9 mouse cellular contexts compared by ENCODE assay signal in genomic region chr4:150757291-150757741, GRCm38 (mm10).
A peak's percentile ranks its signal among the peaks of the same experiment; 100 is the strongest.
DNase-seq lines count a peak whose midpoint lies in the region; ATAC-seq and TF ChIP-seq lines count a peak whose summit lies in the region.
"Had no signal": no experiment of that assay in that cellular context is flagged by ENCODE, and none has a peak within 500 bp of the region (broad histone marks: within the 10 kb centered on the region; RNA-seq: fewer than 3 reads in every experiment).

No protein-coding gene starts in this region.

- no peak overlapping the region for H3K4me2 ChIP-seq in hindbrain, embryonic 15.5 days

- no peaks in the 10 kb centered on the region for H3K36me3 ChIP-seq in heart, adult 2 months (ENCODE audit: control insufficient read depth, insufficient read depth, low read length)
- H3K36me3 ChIP-seq in hindbrain, embryonic 15.5 days = no peaks in the 10 kb centered on the region

- 74% methylated on average over 10 of the region's 10 CpGs for WGBS in heart, adult 2 months
- 66% methylated on average over 10 of the region's 10 CpGs for WGBS in hindbrain, embryonic 15.5 days

- no peaks in the 10 kb centered on the region for H3K79me2 ChIP-seq in heart, adult 2 months (replicated peaks; ENCODE audit: control insufficient read depth, insufficient read depth, low read length)

- intact Hi-C loops in heart, adult 2 months (cut with DNase I) = no loop called here

- TF ChIP-seq EP300 in heart, adult 2 months (IDR thresholded peaks at IDR 0.05; ENCODE audit: insufficient read depth, low read depth, low read length) = no peak

- no peaks in the 10 kb centered on the region; the same call in 1 of the 2 replicates for H3K4me1 ChIP-seq in heart, adult 2 months (ENCODE audit: control insufficient read depth, insufficient read depth, low read length)
- H3K4me1 ChIP-seq in hindbrain, embryonic 15.5 days (replicated peaks) = peaks cover 23% of the 10 kb centered on the region

- no peak overlapping the region for H3K4me3 ChIP-seq in heart, adult 2 months
- H3K4me3 ChIP-seq in hindbrain, embryonic 15.5 days = no peak overlapping the region
- H3K4me3 ChIP-seq: myocyte had no signal

- no peak overlapping the region for H3K9ac ChIP-seq in heart, adult 2 months (ENCODE audit: low read depth, low read length)
- H3K9ac ChIP-seq in hindbrain, embryonic 15.5 days = 0 out of 2 replicates have a peak overlapping the region, but pooled peaks have one; percentile 0

- no peaks in the 10 kb centered on the region for H3K9me3 ChIP-seq in hindbrain, embryonic 15.5 days

- no peak for TF ChIP-seq POLR2A in heart, adult 2 months (IDR thresholded peaks at IDR 0.05; ENCODE audit: insufficient read depth, low read depth, low read length)

- no peaks in the 10 kb centered on the region for H3K27me3 ChIP-seq in heart, adult 2 months (ENCODE audit: control insufficient read depth, insufficient read depth, low read length)
- no peaks in the 10 kb centered on the region for H3K27me3 ChIP-seq in hindbrain, embryonic 15.5 days

- TF ChIP-seq CTCF in heart, adult 2 months (IDR thresholded peaks at IDR 0.05) = peak; percentile 40

- H3K27ac ChIP-seq in heart, adult 2 months = peak overlapping the region; percentile 11; the same call in 1 of the 2 replicates
- peak overlapping the region; percentile 86 for H3K27ac ChIP-seq in hindbrain, embryonic 15.5 days (replicated peaks)

- DNase-seq in heart, adult 2 months = no peak
- no peak for DNase-seq in heart, adult 18-20 months
- DNase-seq in ZHBTc4 (ENCODE audit: low read depth, low spot score) = peak; percentile 74
- DNase-seq in layer of hippocampus, adult 18-20 months (ENCODE audit: low spot score in 2 of 2) = no peak
- no peak for DNase-seq in right cerebral cortex, adult 2 months (ENCODE audit: low spot score in 2 of 2)
- no peak for DNase-seq in cerebellum, adult 11-12 months

- 0 out of 2 replicates have a peak, but pooled peaks have one; percentile 13 for ATAC-seq in hindbrain, embryonic 15.5 days (ENCODE audit: low FRiP score, low read depth)
- ATAC-seq in megakaryocyte, adult 5-6 weeks (ENCODE audit: poor library complexity, severe bottlenecking) = peak; percentile 56
